Mouse (Mus musculus): Measurements from ENCODE around the gene Capza1. TPM values are rescaled to one million over a fixed set of nuclear protein-coding genes. Genes with fewer than 3 reads are reported as not detected.

Gene Capza1
- polyA plus RNA-seq, 1 experiment from 2014 or later, result 211 TPM

GRCm38 (mm10) chr3:104812254-104812653 is 52.1 kb downstream of the Capza1 start:
- Histone ChIP-seq H3K4me2 (ENCODE audit: low read depth, low read length) (no peak overlapping the region), H3K9me3 (ENCODE audit: control insufficient read depth, low read length) (no peaks in the 10 kb centered on the region), H3K4me3 (ENCODE audit: low read length) (no peak overlapping the region), H3K27ac (ENCODE audit: low read length) (no peak overlapping the region), H3K27me3 (ENCODE audit: control insufficient read depth, insufficient read depth, low read depth, low read length) (no peaks in the 10 kb centered on the region), H3K4me1 (replicated peaks; ENCODE audit: control insufficient read depth, insufficient read depth, low read length) (peaks cover 12% of the 10 kb centered on the region), H3K36me3 (ENCODE audit: control insufficient read depth, insufficient read depth, low read length) (no peaks in the 10 kb centered on the region), H3K9ac (ENCODE audit: low read length) (no peak overlapping the region)
- ATAC-seq (ENCODE audit: low read depth), result no peak
- 81% methylated on average over 4 of the region's 4 CpGs for WGBS

GRCm38 (mm10) chr3:104811752-104812151 is 52.6 kb downstream of the Capza1 start:
- H3K27ac ChIP-seq (ENCODE audit: low read length), result no peak overlapping the region
- no peaks in the 10 kb centered on the region for H3K36me3 ChIP-seq (ENCODE audit: control insufficient read depth, insufficient read depth, low read length)
- H3K9me3 ChIP-seq (ENCODE audit: control insufficient read depth, low read length), result no peaks in the 10 kb centered on the region
- WGBS, result 35% methylated on average over 3 of the region's 3 CpGs
- H3K4me2 ChIP-seq (ENCODE audit: low read depth, low read length), result no peak overlapping the region
- no peaks in the 10 kb centered on the region for H3K27me3 ChIP-seq (ENCODE audit: control insufficient read depth, insufficient read depth, low read depth, low read length)
- H3K9ac ChIP-seq (ENCODE audit: low read length), result no peak overlapping the region
- peaks cover 8% of the 10 kb centered on the region for H3K4me1 ChIP-seq (replicated peaks; ENCODE audit: control insufficient read depth, insufficient read depth, low read length)
- ATAC-seq (ENCODE audit: low read depth), result no peak; the same call in 1 of the 2 replicates
- H3K4me3 ChIP-seq (ENCODE audit: low read length), result no peak overlapping the region

DNA sequence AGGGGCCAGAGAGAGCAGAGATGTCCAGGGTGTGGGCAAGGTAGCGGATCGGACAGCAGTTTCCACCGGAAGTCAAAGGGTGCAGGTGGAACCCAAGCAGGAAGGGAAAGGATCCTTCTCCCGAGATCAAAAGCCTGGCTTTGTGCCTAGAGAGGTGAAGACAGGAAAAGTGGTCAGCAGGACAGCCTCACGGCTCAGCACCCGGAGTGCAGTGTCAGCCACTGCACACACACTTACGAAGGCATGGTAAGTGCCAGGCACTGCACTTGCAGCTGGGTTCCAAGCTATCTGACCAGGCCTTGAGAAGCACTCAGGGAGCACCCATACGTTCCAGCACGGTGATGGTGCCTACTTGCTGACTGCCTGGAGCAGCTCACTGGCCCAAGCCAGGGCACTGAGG is 58.8 kb downstream of the Capza1 start:
- Histone ChIP-seq H3K9ac (ENCODE audit: low read length) (no peak overlapping the region), H3K4me2 (ENCODE audit: low read depth, low read length) (no peak overlapping the region), H3K27ac (ENCODE audit: low read length) (no peak overlapping the region), H3K4me1 (replicated peaks; ENCODE audit: control insufficient read depth, insufficient read depth, low read length) (no peaks in the 10 kb centered on the region), H3K27me3 (ENCODE audit: control insufficient read depth, insufficient read depth, low read depth, low read length) (no peaks in the 10 kb centered on the region), H3K9me3 (ENCODE audit: control insufficient read depth, low read length) (no peaks in the 10 kb centered on the region), H3K36me3 (ENCODE audit: control insufficient read depth, insufficient read depth, low read length) (peaks cover 31% of the 10 kb centered on the region), H3K4me3 (ENCODE audit: low read length) (no peak overlapping the region)
- no peak for ATAC-seq (ENCODE audit: low read depth)
- WGBS, result 61% methylated on average over 9 of the region's 9 CpGs

DNA sequence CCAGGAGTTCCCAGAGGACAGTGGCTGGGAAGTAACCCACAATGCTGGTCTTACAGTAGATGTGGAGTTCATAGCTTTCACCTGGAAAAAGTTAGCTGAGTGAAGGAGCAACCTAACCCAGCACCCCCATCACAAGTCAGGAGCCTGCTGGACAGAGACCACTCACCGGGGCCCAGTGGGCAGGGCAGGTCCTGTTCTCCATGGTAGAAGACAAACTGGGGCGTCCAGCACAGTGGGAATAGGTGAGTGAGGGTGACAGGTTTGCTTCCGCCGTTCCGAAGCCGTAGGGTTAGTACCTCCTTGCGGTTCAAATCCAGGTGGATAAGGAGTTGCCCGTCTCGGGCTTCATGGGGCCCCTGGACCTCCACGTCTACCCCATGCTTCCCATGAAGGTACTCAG is 60.0 kb downstream of the Capza1 start:
- no peaks in the 10 kb centered on the region for H3K9me3 ChIP-seq (ENCODE audit: control insufficient read depth, low read length)
- no peaks in the 10 kb centered on the region for H3K27me3 ChIP-seq (ENCODE audit: control insufficient read depth, insufficient read depth, low read depth, low read length)
- no peak overlapping the region for H3K9ac ChIP-seq (ENCODE audit: low read length)
- H3K4me3 ChIP-seq (ENCODE audit: low read length), result no peak overlapping the region
- no peaks in the 10 kb centered on the region for H3K4me1 ChIP-seq (replicated peaks; ENCODE audit: control insufficient read depth, insufficient read depth, low read length)
- 93% methylated on average over 10 of the region's 10 CpGs for WGBS
- no peak overlapping the region for H3K4me2 ChIP-seq (ENCODE audit: low read depth, low read length)
- no peak for ATAC-seq (ENCODE audit: low read depth)
- peaks cover 39% of the 10 kb centered on the region for H3K36me3 ChIP-seq (ENCODE audit: control insufficient read depth, insufficient read depth, low read length)
- H3K27ac ChIP-seq (ENCODE audit: low read length), result no peak overlapping the region

DNA sequence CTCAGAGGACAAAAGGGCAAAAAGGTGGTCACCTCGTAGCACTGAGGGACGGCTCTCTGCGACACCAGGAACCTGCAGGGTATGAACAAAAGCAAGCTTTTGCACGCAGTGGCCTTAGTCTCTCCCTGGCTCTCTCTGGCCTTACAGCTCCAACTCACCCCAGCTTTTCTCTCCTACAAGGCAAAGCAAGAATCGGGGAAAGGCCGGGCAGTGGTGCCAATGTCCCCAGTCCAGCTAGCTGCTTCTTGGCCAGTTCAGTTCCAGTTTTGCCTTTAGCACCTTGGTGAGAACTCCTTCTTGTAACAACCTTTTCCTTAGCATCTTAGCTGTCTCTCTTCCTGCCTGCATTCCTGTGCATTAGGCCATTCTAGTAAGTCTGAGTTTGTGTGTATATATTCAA is 62.8 kb downstream of the Capza1 start:
- H3K36me3 ChIP-seq (ENCODE audit: control insufficient read depth, insufficient read depth, low read length), result peaks cover 47% of the 10 kb centered on the region
- no peaks in the 10 kb centered on the region for H3K9me3 ChIP-seq (ENCODE audit: control insufficient read depth, low read length)
- WGBS, result 92% methylated on average over 6 of the region's 6 CpGs
- no peak overlapping the region for H3K27ac ChIP-seq (ENCODE audit: low read length)
- H3K9ac ChIP-seq (ENCODE audit: low read length), result no peak overlapping the region
- no peak for ATAC-seq (ENCODE audit: low read depth)
- no peaks in the 10 kb centered on the region for H3K27me3 ChIP-seq (ENCODE audit: control insufficient read depth, insufficient read depth, low read depth, low read length)
- H3K4me2 ChIP-seq (ENCODE audit: low read depth, low read length), result no peak overlapping the region
- no peaks in the 10 kb centered on the region for H3K4me1 ChIP-seq (replicated peaks; ENCODE audit: control insufficient read depth, insufficient read depth, low read length)
- no peak overlapping the region for H3K4me3 ChIP-seq (ENCODE audit: low read length)

- Histone ChIP-seq H3K9me3 (ENCODE audit: control insufficient read depth, low read length) (no peaks in the 10 kb centered on the region), H3K36me3 (ENCODE audit: control insufficient read depth, insufficient read depth, low read length) (peaks cover 49% of the 10 kb centered on the region), H3K27ac (ENCODE audit: low read length) (no peak overlapping the region), H3K9ac (ENCODE audit: low read length) (no peak overlapping the region), H3K4me3 (ENCODE audit: low read length) (no peak overlapping the region), H3K4me2 (ENCODE audit: low read depth, low read length) (no peak overlapping the region), H3K4me1 (replicated peaks; ENCODE audit: control insufficient read depth, insufficient read depth, low read length) (peaks cover 4% of the 10 kb centered on the region), H3K27me3 (ENCODE audit: control insufficient read depth, insufficient read depth, low read depth, low read length) (no peaks in the 10 kb centered on the region)
- WGBS, result 86% methylated on average over 11 of the region's 11 CpGs
- ATAC-seq (ENCODE audit: low read depth), result no peak
Measured at GRCm38 (mm10) chr3:104800681-104801080, 63.6 kb downstream of the Capza1 start.

GRCm38 (mm10) chr3:104796430-104797082 is 67.7 kb downstream of the Capza1 start:
- Histone ChIP-seq H3K4me2 (ENCODE audit: low read depth, low read length) (no peak overlapping the region), H3K9ac (ENCODE audit: low read length) (no peak overlapping the region), H3K4me1 (replicated peaks; ENCODE audit: control insufficient read depth, insufficient read depth, low read length) (peaks cover 42% of the 10 kb centered on the region), H3K36me3 (ENCODE audit: control insufficient read depth, insufficient read depth, low read length) (peaks cover 39% of the 10 kb centered on the region), H3K27ac (ENCODE audit: low read length) (no peak overlapping the region), H3K9me3 (ENCODE audit: control insufficient read depth, low read length) (no peaks in the 10 kb centered on the region), H3K4me3 (ENCODE audit: low read length) (no peak overlapping the region), H3K27me3 (ENCODE audit: control insufficient read depth, insufficient read depth, low read depth, low read length) (no peaks in the 10 kb centered on the region)
- whole genome bisulfite sequencing, result 57% methylated on average over 15 of the region's 15 CpGs
- no peak for ATAC-seq (ENCODE audit: low read depth)

GRCm38 (mm10) chr3:104795661-104796340 is 68.5 kb downstream of the Capza1 start:
- Histone ChIP-seq H3K4me3 (ENCODE audit: low read length) (no peak overlapping the region), H3K9ac (ENCODE audit: low read length) (no peak overlapping the region), H3K4me2 (ENCODE audit: low read depth, low read length) (no peak overlapping the region), H3K9me3 (ENCODE audit: control insufficient read depth, low read length) (no peaks in the 10 kb centered on the region), H3K27me3 (ENCODE audit: control insufficient read depth, insufficient read depth, low read depth, low read length) (no peaks in the 10 kb centered on the region), H3K4me1 (replicated peaks; ENCODE audit: control insufficient read depth, insufficient read depth, low read length) (peaks cover 50% of the 10 kb centered on the region), H3K36me3 (ENCODE audit: control insufficient read depth, insufficient read depth, low read length) (peaks cover 33% of the 10 kb centered on the region), H3K27ac (ENCODE audit: low read length) (peak overlapping the region; percentile 69)
- no peak for ATAC-seq (ENCODE audit: low read depth)
- WGBS, result 61% methylated on average over 15 of the region's 15 CpGs

DNA sequence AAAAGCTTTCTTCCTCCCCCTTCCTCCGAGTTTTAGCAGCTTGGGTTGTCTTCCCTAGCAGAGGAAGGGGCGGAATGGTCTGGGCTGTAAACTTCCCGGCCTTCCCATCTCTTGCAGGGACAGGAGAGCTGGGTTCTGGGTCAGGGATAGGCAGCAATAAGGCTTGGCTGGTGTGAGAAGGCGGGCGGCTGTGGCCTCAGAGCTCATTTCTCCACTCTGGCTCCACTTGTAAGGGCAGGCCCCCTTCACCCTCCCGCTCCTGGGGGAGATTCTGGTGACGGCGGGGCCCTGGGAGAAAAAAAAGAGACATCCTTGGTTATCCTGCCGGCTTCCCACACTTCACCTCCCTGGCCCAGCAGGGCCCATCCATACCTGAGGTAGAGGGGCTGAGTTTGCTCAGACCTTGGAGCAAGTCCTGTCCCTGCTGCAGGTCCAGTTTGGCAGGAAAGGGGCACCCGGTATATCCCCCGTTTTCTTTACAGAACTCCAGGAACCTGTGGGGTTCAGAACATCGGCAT is 69.3 kb downstream of the Capza1 start:
- H3K9ac ChIP-seq (ENCODE audit: low read length), result no peak overlapping the region
- peaks cover 25% of the 10 kb centered on the region for H3K36me3 ChIP-seq (ENCODE audit: control insufficient read depth, insufficient read depth, low read length)
- H3K4me1 ChIP-seq (replicated peaks; ENCODE audit: control insufficient read depth, insufficient read depth, low read length), result peaks cover 54% of the 10 kb centered on the region
- H3K27ac ChIP-seq (ENCODE audit: low read length), result peak overlapping the region; percentile 69
- no peaks in the 10 kb centered on the region for H3K27me3 ChIP-seq (ENCODE audit: control insufficient read depth, insufficient read depth, low read depth, low read length)
- ATAC-seq (ENCODE audit: low read depth), result no peak; the same call in 1 of the 2 replicates
- no peak overlapping the region for H3K4me3 ChIP-seq (ENCODE audit: low read length)
- 35% methylated on average over 12 of the region's 12 CpGs for whole genome bisulfite sequencing
- no peaks in the 10 kb centered on the region for H3K9me3 ChIP-seq (ENCODE audit: control insufficient read depth, low read length)
- 0 out of 2 replicates have a peak overlapping the region, but pooled peaks have one; percentile 2 for H3K4me2 ChIP-seq (ENCODE audit: low read depth, low read length)

Measured in lung, embryonic 16.5 days (tissue).